Mouse (Mus musculus) c-Kit-positive CD71-positive TER-119-negative erythroid progenitor cells, embryonic 14.5 days (primary cell): Measurements from ENCODE around the gene Mycbpap.

Source experiments
- DNase-seq: peaks from one replicate; pipeline ENCODE4 v3.0.0-alpha.2; 2013; ENCODE audit warnings: low read depth

The Mycbpap gene

DNA sequence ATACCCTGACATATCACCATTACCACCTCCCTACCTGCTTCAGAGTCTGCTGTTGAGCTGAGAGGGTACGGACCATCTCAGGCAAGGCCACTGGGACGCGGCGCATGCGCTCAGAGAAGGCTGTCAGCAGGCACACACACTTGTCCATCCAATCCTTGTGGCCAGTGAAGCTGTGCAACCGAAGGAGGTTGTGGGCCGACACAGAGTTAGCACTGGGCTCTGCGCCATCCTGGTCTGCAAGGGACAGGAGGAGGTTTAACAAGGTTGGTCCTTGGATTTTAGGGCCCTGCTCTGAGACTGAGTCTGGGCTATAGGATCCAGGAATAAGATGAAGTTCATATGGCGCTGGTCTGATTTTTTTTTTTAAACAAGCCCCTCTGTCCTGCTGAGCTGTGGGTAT is 41.2 kb downstream of the Mycbpap start:
- no peak for DNase-seq

DNA sequence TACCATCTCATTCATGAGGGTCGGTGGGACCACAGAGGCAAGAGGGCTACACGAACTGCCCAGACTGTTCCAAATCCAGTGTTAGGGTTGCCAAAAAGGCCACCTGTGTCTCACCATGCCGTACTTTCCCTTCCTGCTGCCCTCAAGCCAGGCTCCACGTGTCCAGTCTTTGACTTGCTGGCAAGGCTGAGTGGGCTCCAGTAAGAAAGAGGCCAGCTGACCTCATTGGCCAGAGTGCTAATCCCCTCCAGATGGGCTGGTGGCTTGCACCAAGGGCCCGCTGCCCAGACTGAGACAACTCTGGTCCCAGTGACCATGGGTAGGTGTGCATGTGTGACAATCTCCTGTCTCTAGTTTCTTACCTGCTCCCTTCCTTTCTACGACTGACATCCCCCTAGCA is 43.9 kb downstream of the Mycbpap start:
- DNase-seq = no peak

DNA sequence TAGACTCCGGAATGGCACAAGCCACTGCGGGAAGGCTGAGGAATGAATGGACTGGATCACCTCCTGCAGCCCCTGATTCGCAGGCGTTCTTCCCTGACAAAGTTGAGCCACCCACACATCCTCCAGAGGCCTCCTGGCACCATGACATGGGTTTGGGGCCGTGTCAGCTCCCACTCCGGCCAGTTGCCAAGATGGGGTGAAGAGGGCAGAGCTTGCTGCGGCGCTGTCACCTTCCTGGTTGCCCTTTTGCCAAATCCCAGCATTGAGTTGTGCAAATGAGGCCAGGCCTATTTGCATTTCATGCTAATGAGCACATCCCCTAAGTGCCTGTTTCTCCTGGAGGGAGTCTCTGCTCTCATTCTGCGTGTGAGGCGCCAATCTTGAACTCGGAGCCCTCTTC is 45.8 kb downstream of the Mycbpap start:
- no peak for DNase-seq

DNA sequence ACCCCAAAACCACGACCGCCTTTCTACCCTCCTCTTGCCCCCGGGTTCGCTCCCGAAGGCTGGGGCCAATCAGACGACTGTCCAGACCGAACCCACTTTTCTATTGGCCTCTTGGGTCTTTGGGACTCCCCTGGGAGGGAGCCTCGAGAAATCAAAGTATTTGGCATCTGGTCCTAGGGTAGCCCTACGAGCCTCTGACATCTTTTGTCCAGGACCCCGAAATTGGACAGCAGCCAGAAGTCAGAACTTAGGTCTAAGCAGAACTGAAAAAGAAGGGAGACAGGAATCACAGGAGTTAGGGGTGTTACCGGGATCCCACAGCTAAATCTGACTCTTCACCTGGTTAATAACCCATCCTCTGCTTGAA is 47.0 kb downstream of the Mycbpap start:
- no peak for DNase-seq

DNA sequence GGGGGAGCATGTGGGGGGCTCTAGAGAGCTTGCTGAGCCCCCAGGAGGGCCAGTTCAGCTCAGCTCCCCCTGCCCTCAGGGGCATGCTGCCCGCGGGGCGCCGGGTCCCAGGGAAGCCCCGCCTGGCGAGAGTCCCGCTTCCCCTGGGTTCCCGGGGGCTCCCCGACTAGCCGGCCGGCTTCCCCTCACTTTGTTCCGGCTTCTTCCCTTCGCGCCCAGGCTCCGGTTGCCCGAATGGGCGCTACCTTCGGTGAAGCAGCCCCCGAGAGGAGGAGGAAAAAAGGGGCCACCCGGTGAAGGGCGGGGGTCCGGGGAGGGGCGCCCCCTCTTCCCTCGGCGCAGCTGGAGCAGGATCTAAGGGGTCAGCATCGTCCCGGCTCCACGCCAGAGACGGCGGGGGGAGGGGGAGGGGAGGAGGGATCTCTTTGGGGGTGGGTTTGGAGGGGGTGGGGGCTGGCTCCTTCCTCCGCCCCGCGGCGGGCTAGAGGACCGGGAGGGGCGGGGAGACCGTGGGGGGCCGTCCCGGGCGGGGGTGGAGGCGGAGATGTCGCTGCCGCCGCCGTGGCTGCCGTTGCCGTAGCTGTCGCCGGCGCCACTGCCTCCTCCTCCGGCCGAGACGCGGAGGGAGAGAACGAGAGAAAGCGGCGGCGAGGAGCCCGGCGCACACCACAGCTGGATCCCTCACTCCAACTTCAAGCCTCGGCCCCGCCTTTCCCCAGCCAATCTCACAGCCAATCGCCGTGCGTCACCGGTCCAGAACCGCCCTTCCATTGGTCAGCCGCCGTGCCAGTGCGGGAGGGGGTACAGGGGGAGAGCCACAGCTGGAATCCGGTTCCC is 47.6 kb downstream of the Mycbpap start, which contains the start of gene Cacna1g:
Cacna1g (minus strand) TSS at position 492 of the 837 bp plus-strand sequence.
- DNase-seq = peak; percentile 45

DNA sequence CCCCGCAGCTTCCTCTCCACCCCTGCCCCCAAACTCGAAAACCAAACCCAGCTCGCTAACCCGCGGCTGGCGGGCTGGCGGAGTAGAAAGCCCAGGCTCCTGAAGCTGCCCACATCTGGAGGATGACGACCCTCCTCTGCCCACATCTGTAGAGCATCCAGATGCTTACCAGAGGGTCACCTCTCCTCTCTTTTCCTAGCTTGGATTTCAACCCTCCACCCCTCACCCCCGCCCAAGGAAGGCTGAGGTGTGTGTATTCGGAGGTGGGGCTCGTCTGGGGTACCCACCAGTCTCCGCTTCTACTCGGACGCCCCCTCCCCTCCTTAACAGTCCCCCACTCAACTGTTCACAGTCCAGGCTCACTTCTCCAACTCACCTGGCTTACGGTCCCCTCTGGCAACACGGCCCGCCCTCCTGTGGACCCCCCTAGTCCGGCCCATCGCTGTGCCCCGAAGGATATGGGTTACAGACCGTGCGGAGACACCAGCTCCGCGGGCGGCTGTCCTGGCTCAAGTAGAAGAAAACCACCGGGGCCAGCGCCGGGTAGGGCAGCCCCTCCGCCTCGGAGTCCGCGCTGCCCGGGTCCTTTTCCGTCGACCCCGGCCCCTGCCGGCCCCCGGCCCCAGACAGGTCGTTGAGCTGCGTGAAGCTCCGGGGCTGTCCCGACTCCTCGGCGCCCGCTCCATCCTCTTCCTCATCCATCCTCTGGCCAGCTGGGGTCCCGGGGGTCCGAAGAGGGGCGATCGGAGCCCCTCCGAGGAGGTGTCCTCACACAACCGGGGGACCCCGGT is 48.4 kb downstream of the Mycbpap start:
- DNase-seq = no peak

DNA sequence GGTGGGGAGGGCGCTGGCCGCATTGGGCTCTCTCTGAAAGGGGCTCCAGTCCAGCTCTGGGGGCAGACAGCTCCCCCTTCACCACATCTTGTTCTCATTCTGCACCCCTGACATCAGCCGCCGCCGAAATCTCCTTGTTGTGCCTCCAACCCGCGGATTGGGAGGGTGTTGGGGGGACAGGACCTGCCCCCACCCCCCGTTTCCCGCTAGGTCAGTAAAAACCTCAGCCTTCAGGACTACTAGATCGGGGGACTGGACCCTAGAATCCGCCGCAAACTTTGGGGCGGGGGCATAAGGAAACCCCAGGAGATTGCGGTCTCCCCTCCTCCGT is 49.0 kb downstream of the Mycbpap start:
- no peak for DNase-seq

DNA sequence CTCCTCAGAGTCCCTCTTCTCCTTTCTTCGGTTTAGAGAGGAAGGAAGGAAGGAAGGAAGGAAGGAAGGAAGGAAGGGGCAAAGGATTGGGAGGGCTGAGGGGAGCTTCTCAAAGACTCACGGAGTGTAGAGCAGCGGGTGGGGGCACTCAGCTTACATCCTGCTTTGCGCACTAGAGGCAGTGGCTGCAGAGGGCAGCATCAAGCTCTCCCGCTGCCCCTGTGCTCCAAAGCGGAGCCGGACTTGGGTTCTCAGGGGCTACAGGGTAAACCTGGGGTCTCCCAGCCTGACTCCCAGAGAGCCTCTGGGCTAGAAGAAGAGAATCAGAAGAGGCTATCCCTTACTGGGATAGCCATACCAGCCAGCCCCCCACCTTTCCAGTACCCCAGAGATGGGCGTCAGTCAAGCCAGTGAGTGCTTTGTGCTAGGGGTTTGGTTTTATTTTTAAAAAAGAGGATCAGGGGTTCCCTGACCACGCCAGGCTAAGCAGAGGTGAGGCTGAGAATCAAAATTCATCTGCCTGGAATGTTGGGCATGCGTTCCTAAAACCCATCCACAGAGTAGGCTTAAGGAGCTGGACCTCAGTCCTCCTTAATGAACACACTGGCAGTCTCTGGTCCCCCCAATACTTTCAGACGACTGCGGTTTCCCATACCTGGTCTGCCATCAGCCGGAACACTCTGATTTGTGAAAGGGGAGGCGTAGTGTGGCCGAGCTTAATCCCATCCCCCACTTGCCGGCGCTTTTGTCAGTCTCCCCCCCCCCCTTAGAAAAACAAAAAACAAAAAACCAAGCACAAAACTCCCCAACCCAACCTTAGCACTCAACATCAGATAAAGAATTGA is 49.6 kb downstream of the Mycbpap start:
- no peak for DNase-seq

DNA sequence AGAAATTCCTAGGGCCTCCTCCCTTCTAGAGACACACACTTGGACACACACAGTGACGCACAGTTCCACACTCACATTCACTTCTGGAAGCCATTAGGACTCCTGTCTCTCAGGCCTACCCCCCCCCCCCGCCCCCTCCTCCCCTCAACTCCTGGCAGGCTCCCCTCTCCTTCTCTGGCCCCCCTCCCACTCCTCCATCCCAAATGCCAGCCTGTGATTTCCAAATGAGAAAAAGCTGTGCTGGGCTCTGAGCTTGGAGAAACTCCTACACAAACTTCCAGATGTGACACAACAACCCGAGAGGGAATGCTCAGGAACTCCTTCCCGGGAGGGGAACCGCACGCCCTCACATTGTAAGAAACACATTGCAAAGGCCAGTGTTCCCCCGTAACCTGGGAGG is 51.2 kb downstream of the Mycbpap start:
- no peak for DNase-seq

DNA sequence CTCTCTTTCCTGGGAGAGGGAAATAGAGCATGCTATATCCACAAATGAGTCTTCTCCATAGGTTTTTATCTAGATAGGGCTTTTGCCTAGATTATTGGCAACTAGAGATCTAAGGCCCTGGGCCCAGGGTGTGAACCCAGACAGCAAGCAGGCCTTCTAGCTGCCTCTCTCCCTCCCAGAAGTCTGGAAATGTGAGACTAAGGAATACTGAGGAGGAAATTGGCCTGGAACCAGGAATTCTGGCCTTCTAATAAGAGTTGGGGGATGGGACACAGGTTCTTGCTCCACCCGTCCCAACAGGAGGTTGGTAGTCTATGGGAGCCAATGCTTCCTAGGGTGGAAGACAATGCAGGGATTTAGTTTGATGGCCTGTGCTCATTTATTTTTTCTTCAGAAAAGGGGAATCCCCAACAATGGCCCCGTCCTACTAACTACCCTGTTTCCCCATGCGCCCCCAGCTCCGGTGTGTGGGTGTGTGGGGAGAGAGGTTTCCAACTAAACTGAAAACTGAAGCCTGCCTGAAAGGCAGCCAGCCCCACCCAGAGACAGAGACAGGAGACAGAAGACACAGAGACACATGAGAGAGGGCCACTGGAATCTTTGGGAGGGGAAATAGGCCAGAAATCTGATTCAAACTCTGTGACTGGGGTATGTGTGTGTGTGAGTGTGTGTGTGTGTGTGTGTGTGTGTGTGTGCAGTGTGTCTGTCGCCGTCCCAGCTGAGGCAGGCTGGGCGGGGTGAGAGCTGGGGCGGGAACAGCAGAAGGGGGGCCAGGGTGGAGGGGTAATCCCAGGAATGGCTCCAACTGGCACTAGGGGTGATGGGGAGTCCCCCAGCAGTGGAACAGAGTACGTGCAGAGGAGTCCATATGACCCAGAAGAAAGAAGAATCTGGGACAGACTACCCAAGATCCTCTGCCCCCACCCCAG is 52.1 kb downstream of the Mycbpap start:
- no peak for DNase-seq

DNA sequence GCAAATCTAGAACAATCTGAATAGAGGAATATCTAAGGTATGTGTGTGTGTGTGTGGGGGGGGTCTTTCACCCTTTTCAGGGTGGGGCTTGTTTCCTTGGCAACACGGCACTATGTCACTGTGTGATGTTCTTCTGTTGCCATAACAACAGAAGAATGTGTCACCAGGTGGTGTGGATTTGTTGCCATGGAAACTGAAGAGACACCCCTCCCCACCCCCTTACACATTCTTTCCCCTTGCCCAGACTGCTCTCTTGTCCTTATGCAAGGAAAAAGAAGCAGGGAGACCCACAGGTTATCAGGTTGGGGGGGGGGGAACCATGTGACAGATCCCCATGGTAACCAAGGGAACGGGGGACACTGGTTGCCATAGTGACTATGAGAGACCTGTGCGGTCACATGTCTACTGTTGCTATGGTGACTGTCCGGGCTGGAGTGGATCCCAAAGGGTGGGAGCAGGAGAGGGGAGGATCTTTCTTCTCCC is 52.9 kb downstream of the Mycbpap start:
- DNase-seq = no peak

DNA sequence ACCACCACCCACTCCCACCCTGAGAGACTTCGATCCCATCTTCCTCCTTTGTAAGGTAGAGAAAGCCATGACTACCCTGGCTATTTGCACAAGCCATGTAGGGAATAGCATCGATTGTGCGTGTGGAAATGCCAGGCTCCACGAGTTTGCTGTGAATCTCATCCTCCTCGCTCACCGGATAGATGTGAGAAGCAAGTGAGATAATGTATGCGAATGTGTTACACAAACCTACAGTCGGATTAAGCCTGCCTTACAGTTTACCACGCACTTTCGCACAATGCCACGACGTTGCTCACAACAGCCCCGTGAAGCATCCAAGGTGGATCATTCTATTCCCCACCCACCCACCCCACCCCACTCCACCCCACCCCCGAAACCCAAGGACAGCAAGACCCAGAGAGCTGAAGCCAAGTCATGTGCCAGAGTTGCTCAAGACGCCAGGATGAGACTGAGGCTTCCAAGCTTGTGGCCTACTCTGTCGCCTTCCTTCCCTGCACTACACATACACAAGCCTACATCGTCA is 55.1 kb downstream of the Mycbpap start:
- DNase-seq = no peak

DNA sequence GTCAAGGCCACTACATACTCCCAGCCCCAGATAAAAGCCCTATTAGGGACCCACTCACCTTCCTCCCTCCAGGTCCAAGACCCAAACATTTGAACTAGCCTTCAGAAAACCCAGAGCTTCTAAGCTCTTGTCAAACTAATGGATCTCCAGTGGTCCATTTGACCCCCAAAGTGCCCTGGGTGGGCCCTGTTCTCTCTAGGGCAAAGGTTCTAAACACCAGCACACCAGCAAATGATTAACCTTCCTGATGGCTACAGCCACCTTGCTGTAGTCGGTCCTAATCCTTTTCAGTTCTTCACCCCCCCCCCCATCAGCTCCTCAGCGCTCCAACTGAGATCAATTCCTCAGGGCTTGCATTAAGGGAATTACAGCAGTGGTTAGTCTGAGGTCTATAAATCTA is 57.4 kb downstream of the Mycbpap start:
- no peak for DNase-seq

DNA sequence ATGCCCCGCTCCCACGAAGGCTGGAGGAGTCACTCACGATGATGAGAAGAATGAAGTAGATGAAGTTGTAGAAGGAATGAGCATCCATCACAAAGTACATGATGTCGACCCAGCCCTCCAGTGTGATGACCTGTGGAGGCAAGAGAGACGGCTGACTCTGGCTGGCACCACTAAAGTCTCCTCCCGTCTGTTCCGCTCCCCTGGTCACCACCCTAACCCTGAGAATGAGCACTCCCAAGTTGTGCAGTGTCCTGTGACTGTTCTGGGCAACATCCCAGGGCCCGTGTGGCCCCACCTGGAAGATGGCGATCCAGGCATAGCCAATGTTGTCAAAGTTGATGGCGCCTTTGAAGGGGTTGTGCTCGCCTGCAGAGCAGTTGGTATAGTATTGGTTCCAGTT is 59.7 kb downstream of the Mycbpap start:
- no peak for DNase-seq

DNA sequence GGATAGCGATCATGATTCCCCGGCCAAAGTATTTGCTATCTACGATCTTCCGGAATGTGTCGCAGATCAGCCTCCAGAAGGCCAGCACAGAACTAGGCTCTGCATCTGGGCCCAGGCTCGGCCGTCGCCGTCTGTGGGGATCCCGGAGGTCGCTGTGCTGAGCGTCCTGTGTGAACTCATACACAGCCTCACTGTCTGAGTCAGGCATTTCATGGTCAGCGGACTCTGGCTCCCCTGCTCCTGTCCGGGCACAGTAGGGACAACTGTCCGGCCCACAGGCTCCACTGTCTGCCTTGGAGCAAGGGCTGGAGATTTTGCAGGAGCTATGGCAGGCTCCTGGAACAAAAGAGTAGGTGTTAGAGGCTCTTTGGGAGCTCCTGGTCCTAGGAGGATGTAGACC is 64.5 kb downstream of the Mycbpap start:
- no peak for DNase-seq

DNA sequence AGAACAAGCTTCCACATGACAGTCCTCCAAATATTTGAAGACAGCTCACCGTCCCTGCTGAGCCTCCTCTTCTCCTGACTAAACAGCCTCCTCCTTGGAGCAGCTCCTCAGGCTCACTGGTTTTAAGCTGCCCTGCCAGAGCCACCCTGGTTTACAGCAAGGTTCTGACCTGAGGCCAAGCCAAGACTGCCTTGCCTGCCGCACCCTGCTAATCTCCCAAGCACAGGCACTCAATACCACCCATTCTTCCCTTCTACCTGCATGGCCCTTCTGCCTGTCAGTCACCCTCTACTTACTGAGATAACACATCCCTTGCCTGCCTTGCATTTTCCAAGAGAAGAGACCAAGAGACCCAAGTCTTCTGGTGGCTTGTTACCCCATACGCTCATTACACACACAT is 65.2 kb downstream of the Mycbpap start:
- DNase-seq = peak; percentile 35

DNA sequence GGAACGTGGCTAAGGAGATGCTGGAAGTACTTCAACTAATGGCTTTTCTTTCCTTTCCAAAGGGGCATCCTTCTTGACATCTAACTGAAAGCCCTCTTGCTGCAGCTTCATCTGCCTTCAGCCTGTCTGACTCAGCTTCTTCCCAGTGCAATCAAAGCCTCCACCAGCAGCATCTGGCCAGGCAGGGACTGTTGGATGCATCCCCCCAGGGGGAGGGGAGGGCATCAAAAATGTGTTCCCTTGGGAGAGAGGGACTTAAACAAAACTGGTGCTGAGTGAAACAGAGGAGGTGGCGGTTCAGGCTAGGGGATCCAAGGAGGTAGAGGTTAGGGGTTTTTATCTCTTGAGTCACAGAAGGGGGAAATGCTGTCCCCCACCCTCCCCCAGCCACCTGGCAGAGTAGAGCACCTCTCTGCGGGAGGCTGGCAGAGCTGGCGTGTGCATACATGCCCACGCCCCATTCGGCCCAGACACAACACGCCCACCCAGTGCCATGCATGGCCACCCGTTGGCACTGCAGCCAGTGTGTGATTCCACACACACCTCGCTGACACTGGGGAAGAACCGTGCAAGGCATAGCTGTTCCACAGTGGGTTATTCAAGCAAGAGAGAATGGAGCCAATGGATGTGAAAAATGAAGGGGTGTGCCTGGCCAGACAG is 66.3 kb downstream of the Mycbpap start:
- DNase-seq = no peak

DNA sequence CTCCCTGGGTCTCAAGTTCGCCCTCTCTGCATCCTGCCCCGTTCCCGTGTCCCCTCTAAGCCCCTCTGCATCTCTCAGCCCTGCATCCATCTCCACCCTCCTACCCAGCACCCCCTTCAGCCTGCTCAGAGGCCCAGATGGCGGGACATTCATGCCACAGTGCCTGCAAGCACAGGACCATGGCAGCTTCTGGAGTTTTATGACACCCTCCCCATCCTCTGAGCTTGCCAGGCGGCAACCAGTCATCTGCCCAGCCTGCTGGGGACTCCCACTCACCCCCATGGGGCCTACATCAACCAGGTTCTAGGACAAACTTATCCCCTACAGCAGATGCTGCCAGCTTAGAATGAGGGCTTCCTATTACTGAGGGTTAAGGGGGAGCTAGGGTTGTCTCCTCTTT is 66.8 kb downstream of the Mycbpap start:
- DNase-seq = no peak
